Mouse (Mus musculus) forebrain, embryonic 16.5 days (tissue): ENCODE data around the gene Wfikkn1. TPM values are rescaled to one million over a fixed set of nuclear protein-coding genes. Genes with fewer than 3 reads are reported as not detected.

Experiments used
- ATAC-seq: fragments of 200-750 bp; cut with Nextera tagmentation; 2 replicates; pipeline ENCODE4 v1.8.0; 2017; ENCODE audit warnings: mild to moderate bottlenecking, moderate library complexity
- H3K27ac ChIP-seq: fragments of 300-500 bp; sonication (generic); 2 replicates; pipeline ENCODE4 v1.5.1; 2014; ENCODE audit warnings: low read length, control low read depth
- H3K27me3 ChIP-seq: fragments of 300-500 bp; sonication (generic); replicated peaks from 2 replicates; pipeline ENCODE4 v1.6.1; 2014; ENCODE audit warnings: low read length; ENCODE audit not compliant: control insufficient read depth, insufficient read depth
- H3K36me3 ChIP-seq: fragments of 300-500 bp; sonication (generic); 2 replicates; pipeline ENCODE4 v1.6.1; 2014; ENCODE audit not compliant: control insufficient read depth, insufficient read depth
- H3K4me1 ChIP-seq: fragments of 300-500 bp; sonication (generic); replicated peaks from 2 replicates; pipeline ENCODE4 v1.6.1; 2014; ENCODE audit warnings: low read length; ENCODE audit not compliant: control insufficient read depth, insufficient read depth
- H3K4me2 ChIP-seq: fragments of 300-500 bp; sonication (generic); 2 replicates; pipeline ENCODE4 v1.6.1; 2014; ENCODE audit warnings: mild to moderate bottlenecking, low read length, control low read depth
- H3K4me3 ChIP-seq: fragments of 300-500 bp; sonication (generic); replicated peaks from 2 replicates; pipeline ENCODE4 v1.5.1; 2014; ENCODE audit warnings: mild to moderate bottlenecking, low read length, control low read depth
- H3K9ac ChIP-seq: fragments of 300-500 bp; sonication (generic); replicated peaks from 2 replicates; pipeline ENCODE4 v1.6.1; 2014; ENCODE audit warnings: low read depth, low read length, control low read depth
- H3K9me3 ChIP-seq: fragments of 300-500 bp; sonication (generic); 2 replicates; pipeline ENCODE4 v1.6.1; 2016; ENCODE audit warnings: low read length; ENCODE audit not compliant: control insufficient read depth
- WGBS: fragments of 180-500 bp; shearing (Covaris S2); extraction: QIAGEN DNeasy Blood & Tissue Kit; methylation state at CpG from one replicate; pipeline ENCODE4 v1.1.7; 2014; 5-methylcytosine and 5-hydroxymethylcytosine counted together
- polyA plus RNA-seq: library from polyadenylated mRNA; unstranded; fragments of >200 nt; fragmentation: Nextera tagmentation; extraction: Ambion mirVana; gene quantifications from 2 replicates; pipeline ENCODE4 v1.2.1, GENCODE M21; 2015

Gene Wfikkn1
- polyA plus RNA-seq, 1 experiment from 2014 or later = 0.52 TPM

- Histone ChIP-seq H3K27ac (peak overlapping the region; percentile 14; the same call in 1 of the 2 replicates), H3K4me3 (no peak overlapping the region), H3K36me3 (peaks cover 4% of the 10 kb centered on the region), H3K4me1 (0 out of 2 replicates have a peak, but pooled peaks cover 2% of the 10 kb centered on the region), H3K9me3 (no peaks in the 10 kb centered on the region), H3K9ac (no peak overlapping the region), H3K4me2 (no peak overlapping the region), H3K27me3 (no peaks in the 10 kb centered on the region)
- WGBS = 78% methylated on average over 3 of the region's 3 CpGs
- no peak for ATAC-seq
These were observed 8.2 kb upstream of the Wfikkn1 start for GRCm38 (mm10) chr17:25888837-25889236.

- Histone ChIP-seq H3K9ac (no peak overlapping the region), H3K4me1 (0 out of 2 replicates have a peak, but pooled peaks cover 2% of the 10 kb centered on the region), H3K4me3 (no peak overlapping the region), H3K27ac (no peak overlapping the region; the same call in 1 of the 2 replicates), H3K36me3 (peaks cover 6% of the 10 kb centered on the region), H3K27me3 (no peaks in the 10 kb centered on the region), H3K9me3 (no peaks in the 10 kb centered on the region), H3K4me2 (no peak overlapping the region)
- ATAC-seq = no peak
- WGBS = 76% methylated on average over 10 of the region's 10 CpGs
These were observed 6.8 kb upstream of the Wfikkn1 start for GRCm38 (mm10) chr17:25887467-25887866.

GRCm38 (mm10) chr17:25886806-25887205 lies 6.1 kb upstream of the Wfikkn1 start:
- Histone ChIP-seq H3K36me3 (peaks cover 9% of the 10 kb centered on the region), H3K9ac (no peak overlapping the region), H3K27me3 (no peaks in the 10 kb centered on the region), H3K4me1 (0 out of 2 replicates have a peak, but pooled peaks cover 2% of the 10 kb centered on the region), H3K27ac (no peak overlapping the region), H3K4me3 (no peak overlapping the region), H3K4me2 (no peak overlapping the region), H3K9me3 (no peaks in the 10 kb centered on the region)
- ATAC-seq = no peak

- H3K9ac ChIP-seq = no peak overlapping the region
- no peak overlapping the region for H3K27ac ChIP-seq
- ATAC-seq = no peak
- no peaks in the 10 kb centered on the region for H3K9me3 ChIP-seq
- 48% methylated on average over 4 of the region's 4 CpGs for WGBS
- H3K27me3 ChIP-seq = no peaks in the 10 kb centered on the region
- peaks cover 12% of the 10 kb centered on the region for H3K36me3 ChIP-seq
- H3K4me2 ChIP-seq = no peak overlapping the region
- no peak overlapping the region for H3K4me3 ChIP-seq
- H3K4me1 ChIP-seq = 0 out of 2 replicates have a peak, but pooled peaks cover 2% of the 10 kb centered on the region
These were observed 5.0 kb upstream of the Wfikkn1 start for GRCm38 (mm10) chr17:25885636-25886035.

- 90% methylated on average over 3 of the region's 3 CpGs for WGBS
- H3K4me1 ChIP-seq = 0 out of 2 replicates have a peak, but pooled peaks cover 2% of the 10 kb centered on the region
- H3K4me3 ChIP-seq = no peak overlapping the region
- H3K36me3 ChIP-seq = peaks cover 7% of the 10 kb centered on the region; the same call in 1 of the 2 replicates
- no peaks in the 10 kb centered on the region for H3K27me3 ChIP-seq
- H3K9ac ChIP-seq = no peak overlapping the region
- ATAC-seq = no peak
- H3K27ac ChIP-seq = no peak overlapping the region
- no peak overlapping the region for H3K4me2 ChIP-seq
- H3K9me3 ChIP-seq = no peaks in the 10 kb centered on the region
These were observed 3.2 kb upstream of the Wfikkn1 start for GRCm38 (mm10) chr17:25883824-25884223.

GRCm38 (mm10) chr17:25883268-25883667 lies 2.6 kb upstream of the Wfikkn1 start:
- 80% methylated on average over 8 of the region's 8 CpGs for WGBS
- Histone ChIP-seq H3K4me1 (0 out of 2 replicates have a peak, but pooled peaks cover 2% of the 10 kb centered on the region), H3K27me3 (no peaks in the 10 kb centered on the region), H3K36me3 (peaks cover 7% of the 10 kb centered on the region; the same call in 1 of the 2 replicates), H3K9me3 (no peaks in the 10 kb centered on the region), H3K4me2 (no peak overlapping the region), H3K9ac (no peak overlapping the region), H3K27ac (no peak overlapping the region), H3K4me3 (no peak overlapping the region)
- ATAC-seq = no peak

- Histone ChIP-seq H3K9ac (no peak overlapping the region), H3K4me3 (no peak overlapping the region), H3K27me3 (no peaks in the 10 kb centered on the region), H3K9me3 (no peaks in the 10 kb centered on the region), H3K4me2 (no peak overlapping the region), H3K27ac (no peak overlapping the region), H3K4me1 (no peaks in the 10 kb centered on the region; the same call in 1 of the 2 replicates), H3K36me3 (peaks cover 7% of the 10 kb centered on the region; the same call in 1 of the 2 replicates)
- WGBS = 59% methylated on average over 5 of the region's 5 CpGs
- no peak for ATAC-seq
These were observed 1.6 kb upstream of the Wfikkn1 start for GRCm38 (mm10) chr17:25882306-25882705.

- no peak overlapping the region for H3K27ac ChIP-seq
- no peaks in the 10 kb centered on the region for H3K27me3 ChIP-seq
- no peaks in the 10 kb centered on the region for H3K9me3 ChIP-seq
- H3K4me1 ChIP-seq = peaks cover 5% of the 10 kb centered on the region
- no peak overlapping the region for H3K9ac ChIP-seq
- no peak overlapping the region for H3K4me2 ChIP-seq
- H3K4me3 ChIP-seq = no peak overlapping the region
- 37% methylated on average over 4 of the region's 4 CpGs for WGBS
- ATAC-seq = no peak
- peaks cover 7% of the 10 kb centered on the region; the same call in 1 of the 2 replicates for H3K36me3 ChIP-seq
These were observed 1.0 kb upstream of the Wfikkn1 start for GRCm38 (mm10) chr17:25881691-25882090.

GRCm38 (mm10) chr17:25880913-25881641 lies 419 bp upstream of the Wfikkn1 start:
- H3K27ac ChIP-seq = no peak overlapping the region; the same call in 1 of the 2 replicates

More at GRCm38 (mm10) chr17:25880913-25881641, 419 bp upstream of the Wfikkn1 start:
- Histone ChIP-seq H3K9me3 (no peaks in the 10 kb centered on the region), H3K9ac (peak overlapping the region; percentile 27; the same call in 1 of the 2 replicates), H3K4me1 (peaks cover 11% of the 10 kb centered on the region), H3K4me3 (no peak overlapping the region), H3K27me3 (no peaks in the 10 kb centered on the region), H3K36me3 (peaks cover 7% of the 10 kb centered on the region; the same call in 1 of the 2 replicates), H3K4me2 (no peak overlapping the region)
- no peak for ATAC-seq
- WGBS = 9% methylated on average over 5 of the region's 5 CpGs
